In the genomic region with DNA sequence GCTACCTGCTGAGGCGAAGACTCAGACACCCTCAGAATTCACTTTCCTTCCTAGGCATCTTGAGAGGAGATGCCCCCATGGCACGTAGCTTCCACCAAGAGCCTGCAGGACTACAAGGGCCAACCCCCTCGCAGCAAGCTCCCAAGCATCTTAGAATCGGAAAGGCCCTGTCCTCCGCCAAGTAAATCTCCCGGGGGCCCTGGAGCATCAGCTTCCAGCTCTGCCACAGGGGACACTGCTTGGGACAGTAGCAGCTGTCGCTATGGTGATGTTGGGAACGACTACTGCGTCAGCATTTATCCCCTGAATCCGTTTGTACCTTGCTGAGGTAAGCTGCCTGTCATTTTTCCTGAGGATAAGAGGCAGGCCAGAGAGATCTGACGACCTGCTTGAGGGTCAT, we compare ENCODE assay signal across 28 mouse cellular contexts. TPM values are rescaled to one million over a fixed set of nuclear protein-coding genes. Genes with fewer than 3 reads are reported as not detected.
DNase-seq lines count a peak whose midpoint lies in the region; ATAC-seq and TF ChIP-seq lines count a peak whose summit lies in the region.
"Had no signal": no experiment of that assay in that cellular context is flagged by ENCODE, and none has a peak within 500 bp of the region (broad histone marks: within the 10 kb centered on the region; RNA-seq: fewer than 3 reads in every experiment).

No protein-coding gene starts in this region.

- WGBS in heart, embryonic 10.5 days, result 62% methylated on average over 11 of the region's 11 CpGs
- whole genome bisulfite sequencing in midbrain, embryonic 14.5 days, result 44% methylated on average over 11 of the region's 11 CpGs
- WGBS in midbrain, embryonic 13.5 days, result 48% methylated on average over 11 of the region's 11 CpGs
- WGBS in intestine, postnatal 0 days, result 72% methylated on average over 11 of the region's 11 CpGs

- no peak overlapping the region for H3K4me2 ChIP-seq in midbrain, embryonic 14.5 days (ENCODE audit: low read length)
- no peak overlapping the region for H3K4me2 ChIP-seq in midbrain, embryonic 13.5 days (replicated peaks)
- H3K4me2 ChIP-seq in intestine, postnatal 0 days (replicated peaks; ENCODE audit: low read depth), result no peak overlapping the region
- H3K4me2 ChIP-seq: embryonic facial prominence, embryonic 12.5 days; embryonic facial prominence, embryonic 15.5 days; heart, embryonic 13.5 days; hindbrain, embryonic 12.5 days; hindbrain, embryonic 15.5 days; intestine, embryonic 15.5 days had no signal

- ATAC-seq in midbrain, embryonic 14.5 days (ENCODE audit: low FRiP score, low TSS enrichment), result no peak
- no peak for ATAC-seq in midbrain, embryonic 13.5 days
- no peak for ATAC-seq in intestine, postnatal 0 days
- ATAC-seq: CD4-positive, CD25-positive, alpha-beta regulatory T cell, adult 4 months; forebrain, embryonic 14.5 days; forebrain, postnatal 0 days; intestine, embryonic 15.5 days had no signal

- H3K27me3 ChIP-seq in heart, embryonic 10.5 days (ENCODE audit: insufficient read depth, poor library complexity, severe bottlenecking), result peaks cover 3% of the 10 kb centered on the region; the same call in 1 of the 2 replicates
- no peaks in the 10 kb centered on the region for H3K27me3 ChIP-seq in midbrain, embryonic 14.5 days (ENCODE audit: control insufficient read depth, insufficient read depth, low read length)
- H3K27me3 ChIP-seq in midbrain, embryonic 13.5 days, result no peaks in the 10 kb centered on the region
- H3K27me3 ChIP-seq in intestine, postnatal 0 days (replicated peaks; ENCODE audit: control insufficient read depth, insufficient read depth, low read length), result no peaks in the 10 kb centered on the region
- H3K27me3 ChIP-seq: embryonic facial prominence, embryonic 12.5 days; embryonic facial prominence, embryonic 15.5 days; hindbrain, embryonic 12.5 days; hindbrain, embryonic 15.5 days; intestine, embryonic 15.5 days had no signal

- no peak overlapping the region for H3K4me3 ChIP-seq in heart, embryonic 10.5 days
- no peak overlapping the region for H3K4me3 ChIP-seq in midbrain, embryonic 14.5 days (replicated peaks; ENCODE audit: low read depth, low read length)
- no peak overlapping the region for H3K4me3 ChIP-seq in midbrain, embryonic 13.5 days (replicated peaks)
- H3K4me3 ChIP-seq in intestine, postnatal 0 days (ENCODE audit: low read depth, low read length), result no peak overlapping the region
- H3K4me3 ChIP-seq: embryonic facial prominence, embryonic 12.5 days; embryonic facial prominence, embryonic 15.5 days; heart, embryonic 13.5 days; hindbrain, embryonic 12.5 days; hindbrain, embryonic 15.5 days; intestine, embryonic 15.5 days had no signal

- peaks cover 14% of the 10 kb centered on the region for H3K4me1 ChIP-seq in heart, embryonic 10.5 days
- H3K4me1 ChIP-seq in midbrain, embryonic 14.5 days (ENCODE audit: control insufficient read depth, insufficient read depth, low read length), result peaks cover 7% of the 10 kb centered on the region; the same call in 1 of the 2 replicates
- peaks cover 10% of the 10 kb centered on the region for H3K4me1 ChIP-seq in midbrain, embryonic 13.5 days (replicated peaks)
- H3K4me1 ChIP-seq in intestine, postnatal 0 days (replicated peaks; ENCODE audit: control insufficient read depth, insufficient read depth, low read length), result no peaks in the 10 kb centered on the region
- H3K4me1 ChIP-seq: hindbrain, embryonic 12.5 days; hindbrain, embryonic 15.5 days had no signal

- intact Hi-C loops in heart, postnatal 10 days (cut with DNase I), result no loop called here

- no peak overlapping the region for H3K9ac ChIP-seq in midbrain, embryonic 14.5 days (replicated peaks; ENCODE audit: low read length)
- no peak overlapping the region for H3K9ac ChIP-seq in midbrain, embryonic 13.5 days (replicated peaks)
- no peak overlapping the region for H3K9ac ChIP-seq in intestine, postnatal 0 days (ENCODE audit: low read depth, low read length)
- H3K9ac ChIP-seq: embryonic facial prominence, embryonic 12.5 days; embryonic facial prominence, embryonic 15.5 days; forebrain, postnatal 0 days; heart, embryonic 13.5 days; hindbrain, embryonic 12.5 days; hindbrain, embryonic 15.5 days; intestine, embryonic 15.5 days had no signal

- H3K27ac ChIP-seq in heart, embryonic 10.5 days, result no peak overlapping the region
- H3K27ac ChIP-seq in midbrain, embryonic 14.5 days (replicated peaks; ENCODE audit: low read depth, low read length), result 0 out of 2 replicates have a peak overlapping the region, but pooled peaks have one; percentile 45
- H3K27ac ChIP-seq in midbrain, embryonic 13.5 days, result no peak overlapping the region
- no peak overlapping the region for H3K27ac ChIP-seq in intestine, postnatal 0 days (ENCODE audit: low read depth, low read length)
- H3K27ac ChIP-seq: embryonic facial prominence, embryonic 12.5 days; embryonic facial prominence, embryonic 15.5 days; heart, embryonic 13.5 days; hindbrain, embryonic 12.5 days; hindbrain, embryonic 15.5 days; intestine, embryonic 15.5 days had no signal

- TF ChIP-seq CTCF in brain, embryonic 14.5 days (IDR thresholded peaks at IDR 0.05; ENCODE audit: borderline replicate concordance, extremely low read depth, insufficient read depth, insufficient read length), result no peak
- no peak for TF ChIP-seq CTCF in intestine, postnatal 0 days (IDR thresholded peaks at IDR 0.05; ENCODE audit: low read depth)

- no peak for TF ChIP-seq POLR2A in brain, embryonic 14.5 days (IDR thresholded peaks at IDR 0.05; ENCODE audit: borderline replicate concordance, extremely low read depth, insufficient read depth, insufficient read length, poor library complexity, severe bottlenecking)

- H3K9me3 ChIP-seq in heart, embryonic 10.5 days, result no peaks in the 10 kb centered on the region
- H3K9me3 ChIP-seq in midbrain, embryonic 14.5 days (ENCODE audit: control insufficient read depth, low read length), result no peaks in the 10 kb centered on the region
- H3K9me3 ChIP-seq in midbrain, embryonic 13.5 days, result no peaks in the 10 kb centered on the region
- H3K9me3 ChIP-seq in intestine, postnatal 0 days (ENCODE audit: control insufficient read depth), result no peaks in the 10 kb centered on the region
- H3K9me3 ChIP-seq: hindbrain, embryonic 12.5 days; hindbrain, embryonic 15.5 days; intestine, embryonic 15.5 days had no signal

- peaks cover 4% of the 10 kb centered on the region; the same call in 1 of the 2 replicates for H3K36me3 ChIP-seq in heart, embryonic 10.5 days
- H3K36me3 ChIP-seq in midbrain, embryonic 14.5 days (ENCODE audit: control insufficient read depth, insufficient read depth, low read length), result no peaks in the 10 kb centered on the region
- H3K36me3 ChIP-seq in midbrain, embryonic 13.5 days, result no peaks in the 10 kb centered on the region
- peaks cover 1% of the 10 kb centered on the region; the same call in 1 of the 2 replicates for H3K36me3 ChIP-seq in intestine, postnatal 0 days (ENCODE audit: control insufficient read depth, insufficient read depth)
- H3K36me3 ChIP-seq: embryonic facial prominence, embryonic 15.5 days; heart, embryonic 13.5 days; hindbrain, embryonic 12.5 days; hindbrain, embryonic 15.5 days; intestine, embryonic 15.5 days had no signal

- peak; percentile 28 to 31 for DNase-seq in heart, postnatal 10 days
- DNase-seq in heart, embryonic 10.5 days (ENCODE audit: low spot score), result no peak
- DNase-seq in midbrain, embryonic 14.5 days, result peak; percentile 47
- DNase-seq in brain, embryonic 14.5 days (ENCODE audit: low read depth), result peak; percentile 26
- DNase-seq: adrenal gland, adult 8-10 months; adrenal gland, postnatal 25 days; cerebellum, adult 11 months; cerebellum, adult 2 months; cerebellum, adult 9-11 months; cerebellum, postnatal 25 days; forebrain, postnatal 0 days; gastrocnemius, postnatal 36 days; heart, postnatal 4 days; kidney, adult 18-20 months had no signal

RNA-seq across cellular contexts. Expression of gene Vwa2, which starts 36.5 kb away (rescaled TPM):
- total RNA-seq in heart, postnatal 10 days (2021), result not detected
- 0.38 and 1.9 TPM in 2 replicates for polyA plus RNA-seq in heart, embryonic 10.5 days (2016; fragmentation: Nextera tagmentation; extraction: Ambion mirVana)
- polyA plus RNA-seq in midbrain, embryonic 14.5 days (2014; fragmentation: Nextera tagmentation; extraction: Ambion mirVana), result 0.28 and 0.66 TPM in 2 replicates
- 0.26 and 0.36 TPM in 2 replicates for polyA plus RNA-seq in midbrain, embryonic 13.5 days (2015; fragmentation: Nextera tagmentation; extraction: Ambion mirVana)
- polyA plus RNA-seq in brain, embryonic 14.5 days (2012; rRNA removed), result 1.1 and 1.5 TPM in 2 replicates
- 0.04 and 0.07 TPM in 2 replicates for polyA plus RNA-seq in intestine, postnatal 0 days (2015; fragmentation: Nextera tagmentation; extraction: Ambion mirVana)
- total RNA-seq: adrenal gland, adult 8-10 months; adrenal gland, postnatal 25 days; common myeloid progenitor, adult 5-6 weeks; gastrocnemius, adult 8-10 months; gastrocnemius, postnatal 36 days; granulocyte monocyte progenitor cell, adult 5-6 weeks; heart, postnatal 4 days; MEL had no signal
- polyA plus RNA-seq: CD4-positive, CD25-positive, alpha-beta regulatory T cell, adult 4 months had no signal
